Mouse (Mus musculus): ENCODE data around the gene Foxl1. TPM values are rescaled to one million over a fixed set of nuclear protein-coding genes. Genes with fewer than 3 reads are reported as not detected.

Foxl1 gene
- 1.4 and 2.7 TPM in 2 replicates for polyA plus RNA-seq (2012; rRNA removed)

GRCm38 (mm10) chr8:121127756-121128375, at the start of gene Foxl1:
Gene Foxl1, plus strand, starts transcription at chr8:121127940.
- WGBS = 5% methylated on average over 43 of the region's 43 CpGs
- DNase-seq (ENCODE audit: low read depth, low spot score) = no peak

DNA sequence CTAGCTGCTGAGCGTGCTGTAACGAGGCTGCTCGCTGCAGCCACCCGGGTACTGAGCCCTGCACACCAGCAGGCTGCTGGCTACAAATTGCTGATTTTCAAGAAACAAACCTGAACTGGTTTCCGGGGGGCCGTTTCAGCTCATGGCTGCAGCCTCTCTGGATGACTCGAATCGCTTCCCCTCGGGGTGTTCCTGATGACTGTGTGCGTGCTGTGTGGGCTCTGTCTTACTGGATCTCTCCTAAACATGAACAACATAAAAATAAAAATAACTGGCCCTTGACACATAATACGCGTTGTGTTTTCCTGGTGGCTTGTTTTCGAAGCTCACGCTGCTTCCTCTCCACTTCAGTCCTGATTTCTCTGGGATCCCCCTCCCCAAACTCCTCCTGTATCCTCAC, 49.0 kb upstream of the Foxl1 start:
- no peak for DNase-seq (ENCODE audit: low read depth, low spot score)
- 13% methylated on average over 14 of the region's 14 CpGs for WGBS

DNA sequence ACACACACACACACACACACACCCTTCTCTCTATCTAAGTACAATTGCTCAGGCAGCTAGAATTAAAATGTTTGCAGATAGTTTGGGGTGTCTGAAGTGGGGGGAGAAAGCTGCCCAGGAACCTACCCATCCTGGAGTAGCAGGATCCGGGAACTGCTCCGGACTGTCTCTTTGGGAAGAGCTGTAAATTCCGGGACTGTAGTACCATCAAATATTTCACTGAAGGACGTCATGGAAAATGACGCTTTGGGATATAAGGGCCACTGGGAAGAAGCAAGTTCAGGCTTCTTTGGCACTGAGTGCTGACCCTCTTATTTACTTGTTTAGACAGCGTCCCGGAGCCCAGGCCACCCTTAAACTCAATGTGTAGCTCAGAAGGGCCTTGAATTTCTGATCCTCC, 48.5 kb upstream of the Foxl1 start:
- 6% methylated on average over 7 of the region's 7 CpGs for WGBS
- DNase-seq (ENCODE audit: low read depth, low spot score) = no peak

GRCm38 (mm10) chr8:121079944-121080343, 47.8 kb upstream of the Foxl1 start:
- no peak for DNase-seq (ENCODE audit: low read depth, low spot score)
- WGBS = 7% methylated on average over 12 of the region's 12 CpGs

DNA sequence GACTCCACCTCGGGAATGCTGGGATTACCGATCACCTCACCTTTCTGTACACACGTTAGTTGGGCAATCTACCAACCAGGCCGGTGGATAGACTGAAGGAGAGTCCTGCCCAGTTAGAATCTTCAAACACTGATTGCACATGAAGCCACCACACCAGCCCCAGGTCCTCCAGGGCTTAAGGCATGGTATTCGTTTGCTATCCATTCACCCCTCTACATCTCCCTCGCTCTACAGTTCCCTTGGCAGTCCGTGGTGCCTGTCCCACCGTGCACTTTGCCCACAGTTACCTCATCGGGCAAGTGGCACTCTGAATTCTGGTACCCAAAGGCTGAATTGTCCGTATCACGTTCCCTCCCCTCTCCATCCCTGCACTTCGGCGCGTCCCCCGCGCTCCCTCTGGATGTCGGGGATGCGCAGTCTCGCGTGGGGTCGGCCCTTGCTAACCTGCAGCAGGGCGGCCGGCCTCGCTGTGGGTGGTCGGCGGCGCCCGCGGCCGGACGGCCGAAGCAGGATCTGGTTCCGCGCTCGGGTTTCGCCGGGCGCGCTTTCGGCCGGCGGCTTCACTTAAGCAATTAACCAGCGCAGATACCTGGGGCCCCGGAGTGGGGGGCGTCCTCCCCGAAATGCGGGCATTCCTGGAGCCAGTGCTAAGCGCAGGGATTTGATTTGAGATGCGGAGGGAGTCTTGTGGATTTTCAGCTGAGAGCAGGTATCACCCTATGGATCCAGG, 47.2 kb upstream of the Foxl1 start:
- DNase-seq (ENCODE audit: low read depth, low spot score) = no peak
- 4% methylated on average over 49 of the region's 49 CpGs for WGBS

DNA sequence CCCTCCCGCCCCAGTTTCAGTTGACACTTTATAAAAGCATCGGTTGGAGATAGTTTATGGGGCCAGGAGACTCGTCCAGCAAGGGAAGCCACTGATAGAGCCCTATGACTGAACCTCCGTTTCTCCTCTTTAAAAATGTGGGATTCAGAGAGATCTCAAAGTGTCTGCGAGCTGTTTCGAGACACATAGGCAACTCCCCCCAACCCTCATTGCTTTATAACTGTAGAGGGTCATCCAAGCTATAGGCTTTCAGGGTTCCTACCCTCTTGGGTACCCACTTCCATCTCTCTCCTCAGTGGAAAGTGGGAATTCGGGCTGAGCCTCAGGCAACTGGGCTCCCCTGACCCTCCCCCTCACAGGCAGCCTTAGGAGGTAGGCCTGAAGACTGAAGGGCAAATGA, 46.3 kb upstream of the Foxl1 start:
- 8% methylated on average over 7 of the region's 7 CpGs for WGBS
- no peak for DNase-seq (ENCODE audit: low read depth, low spot score)

GRCm38 (mm10) chr8:121082218-121083092, 45.3 kb upstream of the Foxl1 start:
- 3% methylated on average over 57 of the region's 57 CpGs for WGBS
- no peak for DNase-seq (ENCODE audit: low read depth, low spot score)

- no peak for DNase-seq (ENCODE audit: low read depth, low spot score)
- WGBS = under 1% methylated on average over 89 of the region's 89 CpGs
These were observed 44.4 kb upstream of the Foxl1 start for GRCm38 (mm10) chr8:121083093-121083935.

- DNase-seq (ENCODE audit: low read depth, low spot score) = no peak
- WGBS = 1% methylated on average over 17 of the region's 27 CpGs
These were observed 43.9 kb upstream of the Foxl1 start for GRCm38 (mm10) chr8:121083936-121084209.

DNA sequence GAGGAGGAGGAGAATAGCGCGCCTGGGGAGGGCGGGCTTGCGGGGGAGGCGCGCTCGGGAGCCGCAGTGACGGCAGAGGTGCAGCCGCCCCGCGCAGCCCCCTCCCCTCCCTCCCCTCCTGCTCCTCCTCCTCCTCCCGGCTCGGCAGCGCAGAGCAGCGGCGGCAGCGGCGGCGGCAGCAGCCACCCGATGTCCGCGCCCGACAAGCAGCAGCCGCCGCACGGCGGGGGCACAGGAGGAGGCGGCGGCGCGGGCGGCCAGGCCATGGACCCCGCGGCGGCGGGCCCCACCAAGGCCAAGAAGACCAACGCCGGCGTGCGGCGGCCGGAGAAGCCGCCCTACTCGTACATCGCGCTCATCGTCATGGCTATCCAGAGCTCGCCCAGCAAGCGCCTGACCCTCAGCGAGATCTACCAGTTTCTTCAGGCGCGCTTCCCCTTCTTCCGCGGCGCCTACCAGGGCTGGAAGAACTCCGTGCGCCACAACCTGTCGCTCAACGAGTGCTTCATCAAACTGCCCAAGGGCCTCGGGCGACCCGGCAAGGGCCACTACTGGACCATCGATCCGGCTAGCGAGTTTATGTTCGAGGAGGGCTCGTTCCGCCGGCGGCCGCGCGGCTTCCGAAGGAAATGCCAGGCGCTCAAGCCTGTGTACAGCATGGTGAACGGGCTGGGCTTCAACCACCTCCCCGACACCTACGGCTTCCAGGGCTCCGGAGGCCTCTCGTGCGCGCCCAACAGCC, 43.4 kb upstream of the Foxl1 start, which contains the start of gene Foxf1:
Foxf1 (plus strand) TSS at position 177 of the 742 bp plus-strand sequence.
- no peak for DNase-seq (ENCODE audit: low read depth, low spot score)
- WGBS = 1% methylated on average over 83 of the region's 83 CpGs

DNA sequence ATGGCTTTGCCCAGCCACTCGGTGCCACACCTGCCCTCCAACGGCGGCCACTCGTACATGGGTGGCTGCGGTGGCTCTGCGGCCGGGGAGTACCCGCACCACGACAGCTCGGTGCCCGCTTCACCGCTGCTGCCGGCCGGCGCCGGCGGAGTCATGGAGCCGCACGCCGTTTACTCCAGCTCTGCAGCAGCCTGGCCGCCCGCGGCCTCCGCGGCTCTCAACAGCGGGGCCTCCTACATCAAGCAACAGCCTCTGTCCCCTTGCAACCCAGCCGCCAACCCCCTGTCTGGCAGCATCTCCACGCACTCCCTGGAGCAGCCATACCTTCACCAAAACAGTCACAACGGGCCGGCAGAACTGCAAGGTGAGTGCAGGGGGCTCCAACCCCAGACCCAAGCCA, 42.7 kb upstream of the Foxl1 start:
- DNase-seq (ENCODE audit: low read depth, low spot score) = no peak
- WGBS = 7% methylated on average over 30 of the region's 30 CpGs

DNA sequence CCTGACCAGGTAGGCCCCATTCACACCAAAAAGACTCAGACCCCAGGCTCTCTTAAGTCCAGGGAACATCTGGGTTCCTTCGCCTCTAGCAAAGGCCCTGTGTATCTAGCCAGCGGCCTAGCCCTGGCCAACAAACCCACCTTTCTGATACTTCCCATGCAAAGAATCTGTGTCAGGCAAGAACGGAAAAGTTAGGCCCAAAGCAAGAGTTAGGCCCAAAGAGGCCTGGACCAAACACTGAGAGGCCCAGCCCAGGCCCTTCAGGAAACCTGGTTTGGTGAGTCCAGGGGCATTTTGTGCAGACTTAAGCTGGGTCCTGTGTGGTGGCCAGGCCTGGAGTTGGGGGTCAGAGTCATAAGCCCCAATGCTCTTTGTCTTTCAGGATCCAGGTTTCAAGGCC, 42.2 kb upstream of the Foxl1 start:
- no peak for DNase-seq (ENCODE audit: low read depth, low spot score)
- WGBS = 71% methylated on average over 3 of the region's 3 CpGs

DNA sequence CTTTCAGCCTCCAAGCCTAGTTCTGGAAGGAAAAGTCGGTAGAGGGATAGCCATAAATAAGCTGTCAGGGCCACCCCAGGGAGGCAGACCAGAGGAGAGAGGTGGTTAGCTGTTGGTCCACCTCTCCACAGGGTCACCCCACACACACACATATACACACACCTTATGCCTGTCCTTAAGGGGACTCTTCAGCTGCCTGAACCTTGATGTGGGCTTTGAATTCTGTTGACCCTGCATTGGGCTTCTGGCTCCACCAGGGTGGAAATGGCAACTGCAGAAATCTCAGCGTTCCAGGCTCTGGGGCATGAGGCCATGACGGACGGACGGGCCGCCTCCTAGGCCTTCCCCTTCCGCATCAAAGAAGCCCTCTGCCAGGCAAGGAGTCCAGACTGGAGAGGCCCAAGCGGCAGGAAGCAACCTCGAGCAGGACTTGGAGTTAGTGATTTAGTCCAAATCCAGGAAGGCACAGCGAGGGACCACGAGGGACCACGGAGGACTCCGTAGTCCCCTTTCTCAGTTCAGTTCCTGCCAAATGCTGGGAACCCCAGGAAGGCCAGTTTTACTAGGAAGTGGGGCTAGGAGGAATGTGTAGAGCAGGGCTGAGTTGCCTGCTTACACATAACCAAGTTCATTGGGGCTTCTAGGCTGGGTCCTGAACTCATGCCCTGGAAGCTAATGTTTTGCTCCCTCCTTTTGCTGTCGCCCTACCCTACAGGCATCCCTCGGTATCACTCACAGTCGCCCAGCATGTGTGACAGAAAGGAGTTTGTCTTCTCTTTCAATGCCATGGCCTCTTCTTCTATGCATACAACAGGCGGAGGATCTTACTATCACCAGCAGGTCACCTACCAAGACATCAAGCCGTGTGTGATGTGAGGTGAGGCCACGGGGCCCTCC, 41.5 kb upstream of the Foxl1 start:
- DNase-seq (ENCODE audit: low read depth, low spot score) = no peak
- 28% methylated on average over 19 of the region's 19 CpGs for WGBS

DNA sequence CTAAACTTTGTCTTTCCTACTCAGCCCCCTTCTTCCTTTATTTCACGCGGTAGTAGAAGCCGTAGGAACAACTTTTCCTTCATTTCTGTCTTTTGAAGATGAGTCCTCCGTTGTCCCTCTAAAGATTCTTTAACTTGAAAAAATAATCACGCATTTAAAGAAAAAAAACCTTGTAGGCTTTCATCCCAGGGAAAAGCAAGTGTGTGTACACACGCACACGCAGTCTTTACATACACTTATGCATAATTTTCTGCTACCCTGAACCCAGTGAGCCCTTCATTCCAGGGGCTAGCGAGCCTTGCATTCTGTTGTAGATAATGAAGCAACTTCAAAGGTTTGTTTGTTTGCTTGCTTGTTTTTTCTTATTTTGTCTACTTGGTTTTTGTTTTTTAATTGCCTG, 39.5 kb upstream of the Foxl1 start:
- WGBS = 17% methylated on average over 8 of the region's 8 CpGs
- no peak for DNase-seq (ENCODE audit: low read depth, low spot score)

DNA sequence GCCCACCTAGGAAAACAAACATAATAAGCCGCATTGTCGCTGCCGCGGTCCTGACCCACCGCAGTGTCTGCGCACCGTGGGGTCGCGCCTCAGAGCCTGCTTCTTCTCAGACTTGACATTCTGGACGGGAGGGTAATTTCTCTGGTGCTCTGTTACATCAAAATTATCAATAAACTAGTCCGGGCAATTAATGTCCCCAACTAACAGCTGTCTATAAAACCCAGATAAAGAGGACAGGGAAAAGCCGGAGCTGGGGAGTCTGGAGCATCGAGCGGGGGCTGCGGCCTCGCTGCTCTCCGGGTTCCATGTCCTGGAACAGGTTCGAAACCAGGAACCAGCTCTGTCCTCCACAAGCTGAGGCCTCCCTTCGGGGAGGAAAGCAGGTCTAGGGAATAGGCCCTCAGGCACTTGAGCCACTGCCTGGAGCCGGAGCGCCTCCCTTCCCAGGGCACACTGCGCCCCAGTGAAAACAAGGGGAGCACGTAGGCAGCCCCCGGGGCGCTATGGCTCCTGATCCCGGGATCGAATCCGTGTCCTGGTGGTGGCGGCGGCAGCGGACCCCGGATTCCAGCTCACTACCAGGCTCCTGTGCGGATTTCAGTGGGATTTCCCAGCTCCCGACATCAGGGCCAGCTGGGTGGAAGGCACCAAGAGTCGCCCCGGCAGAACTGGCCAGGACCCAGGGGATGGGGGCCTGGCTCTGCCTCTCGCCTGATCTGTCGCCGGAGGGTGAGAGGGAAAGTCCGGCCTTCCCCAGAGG, 38.7 kb upstream of the Foxl1 start:
- DNase-seq (ENCODE audit: low read depth, low spot score) = no peak
- whole genome bisulfite sequencing = 9% methylated on average over 40 of the region's 40 CpGs

GRCm38 (mm10) chr8:121089631-121090380, 37.9 kb upstream of the Foxl1 start:
- DNase-seq (ENCODE audit: low read depth, low spot score) = no peak
- 7% methylated on average over 32 of the region's 32 CpGs for WGBS

- 0% methylated on average over 1 of the region's 1 CpGs for WGBS
- DNase-seq (ENCODE audit: low read depth, low spot score) = no peak
These were observed 37.0 kb upstream of the Foxl1 start for GRCm38 (mm10) chr8:121090716-121091115.
